Mouse (Mus musculus) small intestine, adult 2 months (tissue): ENCODE measurements around the gene Bcor. TPM values are rescaled to one million over a fixed set of nuclear protein-coding genes. Genes with fewer than 3 reads are reported as not detected.
A peak's percentile ranks its signal among the peaks of the same experiment; 100 is the strongest.

Experiments used
- H3K27ac ChIP-seq: fragments of 200-500 bp; 2 replicates; pipeline ENCODE4 v1.5.1; 2012; ENCODE audit warnings: low read depth, low read length, control low read depth, inconsistent platforms; ENCODE audit not compliant: insufficient read depth
- H3K27me3 ChIP-seq: fragments of 200-500 bp; 2 replicates; pipeline ENCODE4 v1.6.1; 2012; ENCODE audit warnings: mild to moderate bottlenecking, moderate library complexity, low read length, inconsistent platforms; ENCODE audit not compliant: control insufficient read depth, insufficient read depth
- H3K36me3 ChIP-seq: fragments of 200-500 bp; 2 replicates; pipeline ENCODE4 v1.6.1; 2012; ENCODE audit warnings: mild to moderate bottlenecking, low read length, control low read depth, inconsistent platforms; ENCODE audit not compliant: control insufficient read depth, insufficient read depth
- H3K4me1 ChIP-seq: fragments of 200-500 bp; 2 replicates; pipeline ENCODE4 v1.6.1; 2012; ENCODE audit warnings: low read length, inconsistent platforms, mixed read lengths; ENCODE audit not compliant: control insufficient read depth, insufficient read depth, insufficient read length
- H3K4me3 ChIP-seq: fragments of 200-500 bp; 2 replicates; pipeline ENCODE4 v1.5.1; 2012; ENCODE audit warnings: low read depth, mild to moderate bottlenecking, control low read depth, inconsistent platforms, low read length, moderate library complexity
- CTCF ChIP-seq: fragments of 200-500 bp; IDR thresholded peaks from 2 replicates; pipeline ENCODE4 v1.5.1; 2012; ENCODE audit warnings: low read depth, mild to moderate bottlenecking, control low read depth, inconsistent platforms, low read length, moderate library complexity, mixed read lengths; ENCODE audit not compliant: insufficient replicate concordance, insufficient read length; ENCODE audit errors: extremely low read depth
- POLR2A ChIP-seq: fragments of 200-500 bp; IDR thresholded peaks from 2 replicates; pipeline ENCODE4 v1.6.1; 2012; ENCODE audit warnings: low read depth, mild to moderate bottlenecking, control low read depth, inconsistent platforms, low read length, moderate library complexity
- WGBS: fragments of 180-500 bp; shearing (Covaris S2); methylation state at CpG from one replicate; pipeline ENCODE4 v1.1.7; 2018; 5-methylcytosine and 5-hydroxymethylcytosine counted together
- polyA plus RNA-seq: library from polyadenylated mRNA; depleted of rRNA; stranded (reverse); fragments of >200 nt; gene quantifications from 2 replicates; pipeline ENCODE4 v1.2.3, GENCODE M21; 2012

The Bcor gene
- polyA plus RNA-seq, 1 experiment: 5.5 TPM

DNA sequence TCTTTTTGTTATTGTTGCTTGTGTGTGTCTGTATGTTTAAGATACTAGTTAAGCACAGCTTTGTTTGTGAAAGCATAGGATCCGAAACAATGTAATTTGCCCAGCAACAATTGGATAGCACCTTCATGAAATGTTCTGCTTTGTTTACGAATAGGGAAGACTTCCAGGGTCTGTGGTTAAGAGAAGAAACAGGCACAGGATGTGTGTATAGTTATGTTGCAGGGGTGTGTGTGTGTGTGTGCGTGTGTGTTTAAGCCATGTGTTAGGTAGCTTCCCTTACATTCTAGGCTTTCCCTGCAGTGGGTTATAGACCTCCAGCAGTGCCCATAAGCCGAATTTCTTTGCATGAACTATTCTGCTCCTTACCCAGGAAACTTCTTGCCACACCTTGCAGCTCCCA is 66.8 kb downstream of the Bcor start:
- peaks cover 18% of the 10 kb centered on the region for H3K4me1 ChIP-seq
- H3K27me3 ChIP-seq: no peaks in the 10 kb centered on the region
- no peak overlapping the region for H3K4me3 ChIP-seq
- 79% methylated on average over 4 of the region's 4 CpGs for WGBS
- no peaks in the 10 kb centered on the region for H3K36me3 ChIP-seq
- no peak overlapping the region for H3K27ac ChIP-seq
- TF ChIP-seq CTCF: no peak
- TF ChIP-seq POLR2A: no peak

DNA sequence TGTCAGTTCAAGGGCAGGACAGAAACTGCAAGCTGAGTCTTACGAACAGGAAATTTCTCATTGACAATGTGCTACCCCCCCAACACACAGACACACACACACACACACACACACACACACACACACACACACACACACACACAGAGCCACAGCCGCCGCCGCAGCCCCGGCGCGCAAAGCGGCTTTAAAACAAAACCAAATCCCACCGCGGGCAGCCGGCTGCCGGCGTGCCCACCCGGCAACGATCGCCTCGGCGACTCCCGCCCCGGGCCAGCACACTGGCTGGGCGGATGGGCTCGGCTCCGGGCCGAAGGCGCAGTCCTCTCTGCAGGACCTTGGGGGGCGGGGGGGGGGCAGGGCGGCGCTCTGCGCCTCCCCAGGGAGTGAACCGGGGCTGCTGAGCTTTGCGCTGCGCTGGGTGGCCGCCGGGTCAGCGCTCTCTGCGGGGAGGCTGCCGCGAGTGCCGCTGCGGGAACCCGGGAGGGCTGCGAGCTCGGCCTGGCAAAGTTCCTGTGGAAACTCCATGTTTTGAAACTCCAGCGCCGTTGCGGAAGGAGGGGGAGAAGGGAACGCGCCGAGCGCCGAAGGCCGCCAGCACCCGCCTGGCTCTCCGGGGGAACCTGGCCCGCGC is 68.6 kb downstream of the Bcor start:
- Histone ChIP-seq H3K27me3 (no peaks in the 10 kb centered on the region; the same call in 1 of the 2 replicates), H3K4me3 (peak overlapping the region; percentile 71), H3K27ac (peak overlapping the region; percentile 79), H3K4me1 (peaks cover 18% of the 10 kb centered on the region), H3K36me3 (no peaks in the 10 kb centered on the region)
- WGBS: 5% methylated on average over 47 of the region's 56 CpGs
- TF ChIP-seq CTCF (no peak), POLR2A (no peak)

DNA sequence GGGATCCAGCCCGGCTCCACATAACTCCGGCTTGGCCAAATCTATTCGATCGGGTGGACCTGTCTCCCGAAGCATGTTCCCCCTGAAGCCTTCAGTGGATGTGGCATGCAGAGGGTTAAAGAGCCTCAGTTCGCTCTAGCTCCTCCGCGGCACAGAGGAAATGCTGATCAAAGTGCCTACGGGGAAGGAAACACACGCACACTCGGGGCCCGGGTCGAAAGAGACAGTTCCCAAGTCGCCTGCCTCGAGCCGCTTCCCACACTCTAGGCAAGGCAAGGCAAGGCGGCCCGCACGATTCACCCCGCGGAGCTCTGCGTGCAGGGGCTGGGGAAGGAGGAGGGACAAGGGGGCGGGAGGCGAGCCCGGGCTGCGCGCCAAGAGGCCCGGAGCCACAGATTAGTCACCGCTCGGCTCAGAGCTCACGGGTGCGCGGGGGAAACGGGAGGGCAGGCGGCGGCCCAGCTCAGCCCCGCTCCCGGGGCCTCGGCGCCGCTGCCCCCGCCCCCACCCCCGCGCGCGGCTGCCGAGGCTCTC is 69.2 kb downstream of the Bcor start:
- peak overlapping the region; percentile 81 for H3K27ac ChIP-seq
- no peaks in the 10 kb centered on the region for H3K36me3 ChIP-seq
- peak overlapping the region; percentile 71 for H3K4me3 ChIP-seq
- TF ChIP-seq CTCF: no peak
- no peak for TF ChIP-seq POLR2A
- peaks cover 18% of the 10 kb centered on the region for H3K4me1 ChIP-seq
- 3% methylated on average over 47 of the region's 47 CpGs for WGBS
- no peaks in the 10 kb centered on the region; the same call in 1 of the 2 replicates for H3K27me3 ChIP-seq

DNA sequence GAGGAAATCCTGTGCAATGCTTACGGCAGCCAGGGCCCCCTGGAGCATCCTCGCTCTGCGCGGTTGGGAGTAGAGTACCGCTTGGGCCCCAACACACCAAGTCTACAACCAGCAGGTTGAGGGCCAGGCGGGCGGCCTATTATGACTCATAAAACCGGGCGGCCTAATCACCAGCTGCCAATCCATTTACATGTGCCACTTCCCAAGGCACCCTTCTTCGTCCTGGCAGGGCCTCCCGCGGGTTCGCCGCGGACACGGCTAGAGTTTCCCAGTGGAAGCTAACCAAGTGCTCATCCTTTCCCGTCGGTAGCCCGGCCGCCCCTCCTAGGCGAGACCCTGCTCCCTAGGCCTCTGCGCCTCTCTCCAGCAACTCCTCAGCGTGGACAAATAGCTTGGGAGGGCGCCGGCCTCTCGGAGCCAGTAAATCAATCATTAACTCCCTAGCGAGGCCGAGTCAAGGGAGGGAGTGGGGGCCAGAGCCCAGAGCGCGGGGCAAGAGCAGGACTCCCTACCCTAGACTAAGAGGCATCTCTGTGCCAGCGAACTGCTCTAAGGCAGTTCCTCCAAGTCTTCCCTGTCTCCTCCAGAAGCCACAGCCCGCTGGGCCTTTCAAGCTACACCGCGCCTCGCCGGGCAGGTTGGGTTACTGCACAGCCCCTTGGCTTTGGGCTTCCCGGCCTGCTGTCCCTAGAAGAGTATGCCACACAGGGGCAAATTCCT is 69.8 kb downstream of the Bcor start:
- 10% methylated on average over 37 of the region's 37 CpGs for WGBS

DNA sequence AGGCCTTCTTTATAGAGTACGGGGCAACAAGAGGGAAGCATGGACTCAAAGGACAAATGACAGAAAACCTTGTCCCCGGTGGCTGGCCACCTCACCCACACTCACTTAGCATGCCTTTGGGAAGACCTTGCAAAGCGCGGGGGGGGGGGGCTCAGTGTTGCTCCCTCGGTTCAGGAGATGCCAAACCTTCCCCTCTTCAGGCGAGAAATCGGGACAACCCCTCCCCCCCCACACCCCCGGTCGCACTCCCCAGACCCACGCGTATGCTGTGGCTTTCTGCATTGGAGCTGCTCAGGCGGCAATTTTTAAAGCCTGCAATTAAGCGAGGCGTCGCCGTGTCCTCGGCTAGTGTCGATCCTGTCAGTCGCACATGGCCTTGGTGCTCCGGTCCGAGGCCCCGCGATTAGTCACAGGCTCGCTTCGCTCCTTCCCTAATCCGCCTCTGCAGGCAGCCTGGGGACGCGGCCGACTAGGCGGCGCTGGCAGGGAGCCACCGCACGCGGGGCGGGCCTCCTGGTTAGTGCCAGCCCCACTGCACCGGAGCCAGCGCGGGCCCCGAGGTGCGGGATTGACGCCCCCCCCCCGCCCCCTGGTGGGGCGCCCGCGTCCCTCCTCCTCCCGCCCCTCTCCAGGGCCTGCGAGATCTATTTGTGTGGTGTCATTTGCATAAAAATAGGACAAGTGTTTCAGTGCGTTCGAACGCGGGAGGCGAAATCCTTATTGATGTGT is 70.6 kb downstream of the Bcor start:
- Histone ChIP-seq H3K27ac (peak overlapping the region; percentile 84; the same call in 1 of the 2 replicates), H3K4me1 (peaks cover 18% of the 10 kb centered on the region), H3K4me3 (peak overlapping the region; percentile 71), H3K36me3 (no peaks in the 10 kb centered on the region), H3K27me3 (no peaks in the 10 kb centered on the region; the same call in 1 of the 2 replicates)
- TF ChIP-seq CTCF (no peak), POLR2A (no peak)
- 6% methylated on average over 52 of the region's 52 CpGs for WGBS

More for the DNA sequence above, 69.8 kb downstream of the Bcor start:
- H3K4me1 ChIP-seq: peaks cover 18% of the 10 kb centered on the region
- no peaks in the 10 kb centered on the region; the same call in 1 of the 2 replicates for H3K27me3 ChIP-seq
- peak overlapping the region; percentile 81 for H3K27ac ChIP-seq
- no peaks in the 10 kb centered on the region for H3K36me3 ChIP-seq
- peak overlapping the region; percentile 71 for H3K4me3 ChIP-seq
- TF ChIP-seq CTCF: no peak
- no peak for TF ChIP-seq POLR2A

DNA sequence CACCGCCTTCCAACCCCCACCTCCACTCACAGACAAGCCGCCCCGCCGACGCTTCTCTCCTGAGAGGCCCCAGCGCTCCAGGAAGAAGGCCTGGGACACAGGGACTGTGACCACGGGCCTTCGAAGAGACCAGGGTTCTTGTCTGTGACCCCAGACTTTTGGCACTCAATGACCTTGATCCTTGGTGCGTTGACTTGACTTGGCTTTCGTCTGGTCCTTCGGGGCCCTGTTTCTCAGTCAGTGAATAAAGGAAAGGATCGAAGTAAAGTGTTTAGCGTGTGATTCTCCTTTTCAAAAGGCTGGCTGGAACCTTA is 71.2 kb downstream of the Bcor start:
- whole genome bisulfite sequencing: 11% methylated on average over 13 of the region's 13 CpGs
- no peaks in the 10 kb centered on the region for H3K36me3 ChIP-seq

More for the DNA sequence above, 71.2 kb downstream of the Bcor start:
- Histone ChIP-seq H3K4me3 (peak overlapping the region; percentile 97), H3K27ac (peak overlapping the region; percentile 84), H3K27me3 (no peaks in the 10 kb centered on the region; the same call in 1 of the 2 replicates), H3K4me1 (peaks cover 18% of the 10 kb centered on the region)
- TF ChIP-seq CTCF (no peak), POLR2A (no peak)
